Mouse (Mus musculus): Measurements from ENCODE around the gene Fignl1. TPM values are rescaled to one million over a fixed set of nuclear protein-coding genes. Genes with fewer than 3 reads are reported as not detected.

The Fignl1 gene
- polyA plus RNA-seq, 1 experiment from 2014 or later = 13.3 TPM

DNA sequence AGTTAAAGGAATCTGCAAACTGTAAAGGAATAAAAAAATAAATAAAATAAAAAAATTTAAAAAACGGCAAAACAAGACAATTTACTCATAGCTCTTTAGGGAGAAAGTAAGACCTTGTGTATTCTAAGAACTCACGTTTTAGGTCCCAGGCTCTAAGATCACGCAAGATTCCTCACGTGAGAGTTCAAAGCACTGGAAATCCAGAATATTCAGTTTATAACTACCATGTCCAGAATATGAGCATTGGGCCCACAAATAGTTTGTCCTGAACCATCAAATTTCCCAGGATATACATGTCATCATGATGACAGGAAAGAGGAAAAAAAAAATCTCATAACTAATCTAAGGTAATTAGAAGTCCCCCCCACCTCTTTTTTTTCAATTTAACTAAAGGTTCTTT lies 27.0 kb upstream of the Fignl1 start:
- H3K4me2 ChIP-seq (replicated peaks) = no peak overlapping the region
- H3K36me3 ChIP-seq (replicated peaks; ENCODE audit: control insufficient read depth, insufficient read depth) = no peaks in the 10 kb centered on the region
- H3K9ac ChIP-seq = no peak overlapping the region
- 84% methylated on average over 4 of the region's 4 CpGs for whole genome bisulfite sequencing
- H3K4me3 ChIP-seq (replicated peaks; ENCODE audit: low read length) = no peak overlapping the region
- DNase-seq (ENCODE audit: low spot score) (no peak), ATAC-seq (ENCODE audit: low FRiP score) (no peak)
- H3K27me3 ChIP-seq (ENCODE audit: control insufficient read depth, insufficient read depth, low read length) = no peaks in the 10 kb centered on the region
- H3K4me1 ChIP-seq (replicated peaks; ENCODE audit: control insufficient read depth, insufficient read depth, low read length) = 0 out of 2 replicates have a peak, but pooled peaks cover 11% of the 10 kb centered on the region
- no peaks in the 10 kb centered on the region for H3K9me3 ChIP-seq (ENCODE audit: control insufficient read depth, low read length)
- no peak overlapping the region for H3K27ac ChIP-seq

DNA sequence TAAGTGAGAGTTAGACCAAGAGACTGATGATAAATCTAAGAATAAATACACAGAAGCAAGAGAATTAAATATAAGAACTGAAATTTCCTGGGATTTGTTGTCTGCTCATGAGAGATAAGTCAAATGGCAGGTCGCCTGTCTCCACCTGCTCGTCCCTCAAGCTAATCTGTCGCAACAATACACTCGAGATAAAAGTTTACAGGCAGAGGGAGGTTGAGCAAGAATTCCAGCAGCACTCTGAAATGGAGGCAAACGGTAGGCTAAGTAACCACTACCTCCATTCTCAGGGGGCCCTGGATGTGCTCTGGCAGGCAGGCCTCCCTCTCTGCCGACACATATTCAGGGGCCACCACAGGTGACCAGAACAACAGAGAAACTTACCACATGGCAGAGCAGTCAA lies 26.6 kb upstream of the Fignl1 start:
- H3K4me2 ChIP-seq (replicated peaks) = no peak overlapping the region
- no peaks in the 10 kb centered on the region for H3K36me3 ChIP-seq (replicated peaks; ENCODE audit: control insufficient read depth, insufficient read depth)
- H3K27ac ChIP-seq = no peak overlapping the region
- no peaks in the 10 kb centered on the region for H3K27me3 ChIP-seq (ENCODE audit: control insufficient read depth, insufficient read depth, low read length)
- DNase-seq (ENCODE audit: low spot score) (no peak), ATAC-seq (ENCODE audit: low FRiP score) (no peak)
- H3K4me1 ChIP-seq (replicated peaks; ENCODE audit: control insufficient read depth, insufficient read depth, low read length) = 0 out of 2 replicates have a peak, but pooled peaks cover 11% of the 10 kb centered on the region
- no peaks in the 10 kb centered on the region for H3K9me3 ChIP-seq (ENCODE audit: control insufficient read depth, low read length)
- no peak overlapping the region for H3K4me3 ChIP-seq (replicated peaks; ENCODE audit: low read length)
- WGBS = 50% methylated on average over 6 of the region's 6 CpGs
- H3K9ac ChIP-seq = no peak overlapping the region

DNA sequence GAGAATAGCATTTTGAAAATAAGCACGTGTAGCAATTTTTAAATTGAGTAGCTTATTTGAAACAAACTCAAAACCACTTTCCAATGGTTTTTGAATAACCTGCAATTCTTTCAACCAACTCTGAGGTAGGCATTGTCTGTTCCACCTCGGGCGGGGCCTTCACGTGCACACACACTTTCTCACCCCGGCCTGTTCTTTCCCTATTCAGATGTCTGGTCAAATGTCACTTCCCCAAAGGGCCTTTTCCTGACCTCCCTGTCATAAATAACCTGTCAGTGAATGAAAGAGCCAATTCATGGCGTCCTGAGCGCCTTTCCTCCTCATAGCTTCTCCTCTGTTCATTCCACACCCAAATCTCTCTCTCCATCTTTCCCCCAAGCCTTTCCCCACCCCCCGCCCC lies 24.3 kb upstream of the Fignl1 start:
- ATAC-seq (ENCODE audit: low FRiP score) (no peak), DNase-seq (ENCODE audit: low spot score) (no peak)
- Histone ChIP-seq H3K27me3 (ENCODE audit: control insufficient read depth, insufficient read depth, low read length) (no peaks in the 10 kb centered on the region), H3K36me3 (replicated peaks; ENCODE audit: control insufficient read depth, insufficient read depth) (no peaks in the 10 kb centered on the region), H3K27ac (no peak overlapping the region), H3K9ac (no peak overlapping the region), H3K4me2 (replicated peaks) (no peak overlapping the region), H3K4me1 (replicated peaks; ENCODE audit: control insufficient read depth, insufficient read depth, low read length) (peaks cover 26% of the 10 kb centered on the region), H3K4me3 (replicated peaks; ENCODE audit: low read length) (no peak overlapping the region), H3K9me3 (ENCODE audit: control insufficient read depth, low read length) (no peaks in the 10 kb centered on the region)
- 29% methylated on average over 8 of the region's 8 CpGs for WGBS

DNA sequence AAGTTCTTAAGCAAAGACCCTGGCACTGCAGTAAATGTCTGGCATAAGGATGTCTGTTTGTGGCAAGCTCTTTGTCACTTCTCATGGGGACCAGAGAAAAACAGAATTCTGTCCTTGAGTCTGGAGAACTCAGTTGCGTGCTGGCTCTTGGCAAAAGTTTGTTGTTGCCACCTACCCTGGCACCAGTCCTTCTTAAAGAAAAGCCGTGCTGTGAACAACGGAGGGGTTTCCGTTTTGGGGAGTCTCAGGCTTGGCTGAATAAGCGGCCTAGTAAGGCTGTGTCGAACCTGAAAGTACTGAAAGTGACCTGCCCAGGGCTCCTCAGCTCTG lies 24.0 kb upstream of the Fignl1 start:
- ATAC-seq (ENCODE audit: low FRiP score) = no peak
- DNase-seq (ENCODE audit: low spot score) = no peak
- H3K9me3 ChIP-seq (ENCODE audit: control insufficient read depth, low read length) = no peaks in the 10 kb centered on the region
- 29% methylated on average over 6 of the region's 6 CpGs for WGBS
- no peaks in the 10 kb centered on the region for H3K27me3 ChIP-seq (ENCODE audit: control insufficient read depth, insufficient read depth, low read length)
- H3K27ac ChIP-seq = peak overlapping the region; percentile 15; the same call in 1 of the 2 replicates
- no peak overlapping the region for H3K4me3 ChIP-seq (replicated peaks; ENCODE audit: low read length)
- no peak overlapping the region for H3K4me2 ChIP-seq (replicated peaks)
- no peak overlapping the region for H3K9ac ChIP-seq
- peaks cover 26% of the 10 kb centered on the region for H3K4me1 ChIP-seq (replicated peaks; ENCODE audit: control insufficient read depth, insufficient read depth, low read length)
- no peaks in the 10 kb centered on the region for H3K36me3 ChIP-seq (replicated peaks; ENCODE audit: control insufficient read depth, insufficient read depth)

DNA sequence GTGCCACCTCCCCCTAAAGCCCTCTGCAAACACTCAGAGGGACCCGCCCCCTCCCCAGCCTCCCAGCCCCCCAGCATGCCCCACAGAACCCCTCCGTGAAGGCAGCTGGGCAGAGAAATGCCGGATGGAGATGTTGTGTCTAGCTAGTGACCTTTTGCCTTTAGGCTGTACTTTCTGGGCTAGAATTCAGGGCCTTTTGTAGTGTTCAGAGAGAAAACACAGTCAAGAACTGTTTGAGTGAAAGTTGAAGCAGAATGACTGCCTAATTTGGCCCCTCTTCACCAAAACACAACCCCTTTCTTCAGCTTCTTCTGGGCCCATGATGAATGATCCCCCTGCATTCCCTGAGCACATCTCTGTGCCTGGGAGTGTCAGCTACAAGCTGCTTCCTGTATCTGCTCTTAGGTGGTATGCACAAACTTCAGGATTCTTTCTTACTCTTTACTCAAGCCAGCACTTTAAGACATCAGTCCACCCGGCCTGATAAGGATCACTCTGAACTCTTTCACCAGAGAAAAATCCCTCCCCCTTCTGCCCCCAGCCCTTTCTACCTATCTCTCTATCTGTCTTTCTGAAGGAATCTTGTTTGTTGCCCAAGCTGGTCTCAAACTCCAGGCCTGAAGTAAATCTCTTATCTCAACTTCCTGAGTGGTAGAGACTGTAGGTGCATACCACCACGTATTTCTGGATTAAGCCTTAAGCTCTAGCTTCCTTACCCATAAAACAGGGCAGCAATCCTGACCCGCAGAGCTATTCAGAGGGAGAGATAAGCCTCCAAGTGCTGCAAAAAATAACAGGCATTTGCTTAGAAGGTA lies 23.4 kb upstream of the Fignl1 start:
- no peak for DNase-seq (ENCODE audit: low spot score)
- 15% methylated on average over 6 of the region's 6 CpGs for WGBS
- H3K4me3 ChIP-seq (replicated peaks; ENCODE audit: low read length) = no peak overlapping the region
- H3K27ac ChIP-seq = peak overlapping the region; percentile 15; the same call in 1 of the 2 replicates
- ATAC-seq (ENCODE audit: low FRiP score) = no peak
- no peaks in the 10 kb centered on the region for H3K27me3 ChIP-seq (ENCODE audit: control insufficient read depth, insufficient read depth, low read length)
- H3K4me1 ChIP-seq (replicated peaks; ENCODE audit: control insufficient read depth, insufficient read depth, low read length) = peaks cover 26% of the 10 kb centered on the region
- no peak overlapping the region for H3K9ac ChIP-seq
- H3K9me3 ChIP-seq (ENCODE audit: control insufficient read depth, low read length) = no peaks in the 10 kb centered on the region
- no peak overlapping the region for H3K4me2 ChIP-seq (replicated peaks)
- no peaks in the 10 kb centered on the region for H3K36me3 ChIP-seq (replicated peaks; ENCODE audit: control insufficient read depth, insufficient read depth)

DNA sequence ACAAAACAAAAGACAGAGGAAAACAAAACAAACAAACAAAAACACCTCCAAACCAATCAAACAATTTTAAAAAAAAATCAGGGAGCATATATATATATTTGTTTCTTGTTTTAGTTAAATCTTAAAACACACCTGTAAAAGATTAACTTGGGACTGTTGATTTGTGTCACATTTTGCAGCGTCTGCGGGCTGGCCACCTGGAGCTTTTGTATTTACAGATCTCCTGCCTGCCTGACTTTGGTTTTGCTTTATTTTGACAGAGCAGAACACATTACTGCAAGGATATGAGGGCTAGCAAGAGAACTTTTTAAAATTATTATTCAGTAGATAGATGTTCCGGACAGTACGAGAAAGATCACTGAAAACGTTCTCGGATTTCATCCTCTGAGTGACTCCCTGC lies 22.8 kb upstream of the Fignl1 start:
- H3K4me3 ChIP-seq (replicated peaks; ENCODE audit: low read length) = no peak overlapping the region
- WGBS = 24% methylated on average over 6 of the region's 6 CpGs
- no peaks in the 10 kb centered on the region for H3K36me3 ChIP-seq (replicated peaks; ENCODE audit: control insufficient read depth, insufficient read depth)
- H3K27ac ChIP-seq = no peak overlapping the region
- ATAC-seq (ENCODE audit: low FRiP score) = no peak
- H3K9me3 ChIP-seq (ENCODE audit: control insufficient read depth, low read length) = no peaks in the 10 kb centered on the region
- no peak overlapping the region for H3K9ac ChIP-seq
- H3K27me3 ChIP-seq (ENCODE audit: control insufficient read depth, insufficient read depth, low read length) = no peaks in the 10 kb centered on the region
- DNase-seq (ENCODE audit: low spot score) = no peak
- no peak overlapping the region for H3K4me2 ChIP-seq (replicated peaks)
- H3K4me1 ChIP-seq (replicated peaks; ENCODE audit: control insufficient read depth, insufficient read depth, low read length) = peaks cover 26% of the 10 kb centered on the region

DNA sequence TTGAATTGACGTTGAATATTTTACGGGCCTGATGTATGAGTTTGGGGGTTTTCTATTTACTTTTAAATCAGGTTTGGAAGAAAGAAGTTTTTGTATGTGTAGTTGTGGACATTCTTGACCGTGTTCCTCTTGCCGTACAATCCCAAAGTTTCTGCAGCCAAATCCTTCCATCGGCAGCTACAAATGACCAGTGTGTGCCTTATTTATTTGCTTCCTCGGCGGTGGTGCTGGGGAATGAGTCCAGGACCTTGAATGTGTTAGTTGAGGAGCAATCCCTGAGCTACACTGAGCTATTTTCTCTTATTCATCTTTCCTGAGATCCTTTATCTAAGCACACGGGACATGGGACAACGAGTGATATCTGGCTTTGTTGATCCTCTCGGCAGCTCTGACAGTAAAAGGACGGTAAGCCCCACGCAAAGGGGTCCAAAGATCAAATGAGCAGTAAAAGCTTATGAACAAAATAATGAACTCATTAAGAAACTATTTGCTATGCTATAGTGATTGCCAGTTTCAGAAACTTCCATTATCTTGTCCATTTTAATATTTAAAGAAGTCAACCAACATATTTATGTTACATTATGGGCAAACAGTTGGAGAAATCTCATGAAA lies 22.2 kb upstream of the Fignl1 start:
- ATAC-seq (ENCODE audit: low FRiP score) (no peak), DNase-seq (ENCODE audit: low spot score) (no peak)
- 0 out of 2 replicates have a peak overlapping the region, but pooled peaks have one; percentile 29 for H3K27ac ChIP-seq
- WGBS = 33% methylated on average over 12 of the region's 12 CpGs
- H3K9me3 ChIP-seq (ENCODE audit: control insufficient read depth, low read length) = no peaks in the 10 kb centered on the region
- no peaks in the 10 kb centered on the region for H3K36me3 ChIP-seq (replicated peaks; ENCODE audit: control insufficient read depth, insufficient read depth)
- no peak overlapping the region for H3K4me2 ChIP-seq (replicated peaks)
- no peak overlapping the region for H3K4me3 ChIP-seq (replicated peaks; ENCODE audit: low read length)
- H3K27me3 ChIP-seq (ENCODE audit: control insufficient read depth, insufficient read depth, low read length) = no peaks in the 10 kb centered on the region
- H3K4me1 ChIP-seq (replicated peaks; ENCODE audit: control insufficient read depth, insufficient read depth, low read length) = peaks cover 26% of the 10 kb centered on the region
- no peak overlapping the region for H3K9ac ChIP-seq

DNA sequence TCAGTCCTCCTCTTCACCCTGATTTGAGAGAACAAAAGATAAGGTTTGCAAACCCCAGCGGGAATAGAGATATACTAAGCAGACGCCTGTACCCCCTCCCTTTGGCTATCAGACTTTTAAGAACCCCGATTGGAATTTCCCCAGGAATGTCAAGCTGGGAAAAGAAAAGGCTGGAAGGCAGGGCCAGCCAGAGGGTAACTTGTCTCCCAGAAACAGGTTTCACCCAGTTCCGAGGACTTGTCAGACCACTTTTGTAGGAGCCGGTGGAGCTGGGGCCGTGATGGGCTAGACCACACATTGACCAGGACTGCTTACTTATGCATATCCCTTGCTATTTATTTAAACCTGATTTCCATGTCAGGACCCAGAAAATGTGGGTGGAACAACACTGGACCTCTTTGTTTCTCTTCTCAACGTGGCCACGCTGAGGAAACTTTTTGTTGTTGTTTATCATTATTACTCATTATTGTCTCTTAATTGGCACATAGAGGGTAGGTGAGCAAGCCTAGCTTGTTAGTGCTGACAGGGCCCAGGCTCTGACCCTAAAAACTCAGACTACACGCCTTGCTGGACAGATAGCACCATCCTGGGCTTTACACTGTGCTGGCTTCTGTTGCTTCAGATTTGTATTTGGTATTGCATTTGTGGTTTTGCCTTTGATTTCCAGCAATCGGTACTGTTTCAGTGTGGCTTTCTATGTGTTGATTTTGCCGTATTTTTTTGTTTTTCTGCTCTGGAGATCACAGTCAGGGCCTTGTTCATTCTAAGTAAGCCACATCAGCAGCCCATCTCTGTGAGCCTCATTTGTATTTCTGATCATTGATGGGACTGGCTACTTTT lies 20.6 kb upstream of the Fignl1 start:
- Histone ChIP-seq H3K9ac (no peak overlapping the region), H3K4me1 (replicated peaks; ENCODE audit: control insufficient read depth, insufficient read depth, low read length) (peaks cover 36% of the 10 kb centered on the region), H3K9me3 (ENCODE audit: control insufficient read depth, low read length) (no peaks in the 10 kb centered on the region), H3K27ac (peak overlapping the region; percentile 39; the same call in 1 of the 2 replicates), H3K4me3 (replicated peaks; ENCODE audit: low read length) (no peak overlapping the region), H3K36me3 (replicated peaks; ENCODE audit: control insufficient read depth, insufficient read depth) (no peaks in the 10 kb centered on the region), H3K27me3 (ENCODE audit: control insufficient read depth, insufficient read depth, low read length) (no peaks in the 10 kb centered on the region), H3K4me2 (replicated peaks) (no peak overlapping the region)
- WGBS = 22% methylated on average over 11 of the region's 11 CpGs
- DNase-seq (ENCODE audit: low spot score) (no peak), ATAC-seq (ENCODE audit: low FRiP score) (no peak)

DNA sequence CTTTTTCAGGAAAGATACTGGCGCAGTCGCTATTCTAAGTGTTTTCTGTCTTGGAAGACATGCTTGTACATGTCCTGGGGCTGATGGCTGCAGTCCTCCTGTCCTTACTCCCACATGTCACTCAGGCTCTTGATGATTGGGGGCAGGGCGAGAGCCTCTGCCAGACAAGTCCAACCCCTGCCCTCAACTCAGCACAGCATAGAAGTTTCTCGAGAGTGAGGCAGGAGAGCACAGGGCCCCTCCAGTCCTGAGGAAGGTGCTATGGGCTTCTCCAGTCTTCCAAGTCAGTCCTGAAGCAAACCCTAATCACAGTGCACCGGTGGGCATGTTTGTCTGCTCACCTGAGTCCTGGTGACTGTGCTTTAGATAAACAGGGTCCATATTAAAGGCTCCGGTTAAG lies 20.0 kb upstream of the Fignl1 start:
- 30% methylated on average over 6 of the region's 6 CpGs for WGBS
- Histone ChIP-seq H3K27me3 (ENCODE audit: control insufficient read depth, insufficient read depth, low read length) (no peaks in the 10 kb centered on the region), H3K27ac (peak overlapping the region; percentile 39; the same call in 1 of the 2 replicates), H3K4me2 (replicated peaks) (no peak overlapping the region), H3K4me1 (replicated peaks; ENCODE audit: control insufficient read depth, insufficient read depth, low read length) (peaks cover 42% of the 10 kb centered on the region), H3K36me3 (replicated peaks; ENCODE audit: control insufficient read depth, insufficient read depth) (no peaks in the 10 kb centered on the region), H3K9ac (0 out of 2 replicates have a peak overlapping the region, but pooled peaks have one; percentile 5), H3K4me3 (replicated peaks; ENCODE audit: low read length) (no peak overlapping the region), H3K9me3 (ENCODE audit: control insufficient read depth, low read length) (no peaks in the 10 kb centered on the region)
- no peak for DNase-seq (ENCODE audit: low spot score)
- no peak for ATAC-seq (ENCODE audit: low FRiP score)

Data from hindbrain, embryonic 14.5 days (tissue).